Mouse (Mus musculus) liver, postnatal 0 days (tissue): ENCODE results near the gene Hdgfl3. TPM values are rescaled to one million over a fixed set of nuclear protein-coding genes. Genes with fewer than 3 reads are reported as not detected.

Source experiments
- ATAC-seq: fragments of 200-750 bp; cut with Nextera tagmentation; 2 replicates; pipeline ENCODE4 v1.8.0; 2017; ENCODE audit warnings: mild to moderate bottlenecking, moderate library complexity
- DNase-seq: peaks from one replicate; pipeline ENCODE4 v3.0.0-alpha.2; 2016
- H3K27ac ChIP-seq: fragments of 300-500 bp; sonication (generic); 2 replicates; pipeline ENCODE4 v1.5.1; 2014; ENCODE audit warnings: antibody characterized with exemption, moderate library complexity, mild to moderate bottlenecking, low read depth
- H3K27me3 ChIP-seq: fragments of 300-500 bp; sonication (generic); 2 replicates; pipeline ENCODE4 v1.6.1; 2014; ENCODE audit warnings: low read length, control low read depth, mixed read lengths; ENCODE audit not compliant: insufficient read depth
- H3K36me3 ChIP-seq: fragments of 300-500 bp; sonication (generic); replicated peaks from 2 replicates; pipeline ENCODE4 v1.6.1; 2014; ENCODE audit warnings: mild to moderate bottlenecking, control low read depth, low read length, moderate library complexity, mixed read lengths; ENCODE audit not compliant: insufficient read depth
- H3K4me1 ChIP-seq: fragments of 300-500 bp; sonication (generic); 2 replicates; pipeline ENCODE4 v1.6.1; 2014; ENCODE audit warnings: antibody characterized with exemption, mild to moderate bottlenecking, control low read depth; ENCODE audit not compliant: insufficient read depth
- H3K4me2 ChIP-seq: fragments of 300-500 bp; sonication (generic); 2 replicates; pipeline ENCODE4 v1.6.1; 2014; ENCODE audit warnings: low read depth, mild to moderate bottlenecking, low read length, moderate library complexity, mixed read lengths
- H3K4me3 ChIP-seq: fragments of 300-500 bp; sonication (generic); 2 replicates; pipeline ENCODE4 v1.5.1; 2014; ENCODE audit warnings: low read depth, low read length
- H3K9ac ChIP-seq: fragments of 300-500 bp; sonication (generic); replicated peaks from 2 replicates; pipeline ENCODE4 v1.6.1; 2014; ENCODE audit warnings: mild to moderate bottlenecking, moderate library complexity
- H3K9me3 ChIP-seq: fragments of 300-500 bp; sonication (generic); 2 replicates; pipeline ENCODE4 v1.6.1; 2016; ENCODE audit warnings: mild to moderate bottlenecking, control low read depth, low read length, mixed read lengths
- CTCF ChIP-seq: sonication (generic); IDR thresholded peaks from 2 replicates; pipeline ENCODE4 v1.5.1; 2016; ENCODE audit warnings: antibody characterized with exemption, low read depth
- EP300 ChIP-seq: IDR thresholded peaks from 2 replicates; pipeline ENCODE4 v1.6.1; 2016; ENCODE audit warnings: antibody characterized with exemption, low read depth, mild to moderate bottlenecking
- WGBS: fragments of 180-500 bp; shearing (Covaris S2); extraction: QIAGEN DNeasy Blood & Tissue Kit; methylation state at CpG from one replicate; pipeline ENCODE4 v1.1.7; 2014; ENCODE audit not compliant: insufficient replicate concordance; 5-methylcytosine and 5-hydroxymethylcytosine counted together
- polyA plus RNA-seq: library from polyadenylated mRNA; unstranded; fragments of >200 nt; fragmentation: Nextera tagmentation; extraction: Ambion mirVana; gene quantifications from 2 replicates; pipeline ENCODE4 v1.2.1, GENCODE M21; 2015

Hdgfl3 gene
- polyA plus RNA-seq, 1 experiment from 2014 or later = 0.59 TPM

- Histone ChIP-seq H3K27me3 (peaks cover 47% of the 10 kb centered on the region), H3K27ac (peak overlapping the region; percentile 76), H3K36me3 (0 out of 2 replicates have a peak, but pooled peaks cover 4% of the 10 kb centered on the region), H3K4me3 (peak overlapping the region; percentile 56), H3K4me2 (peak overlapping the region; percentile 65), H3K4me1 (peaks cover 27% of the 10 kb centered on the region), H3K9me3 (no peaks in the 10 kb centered on the region), H3K9ac (no peak overlapping the region)
- no peak for ATAC-seq
- no peak for DNase-seq
- WGBS = 24% methylated on average over 5 of the region's 5 CpGs
- TF ChIP-seq EP300 (no peak), CTCF (no peak)
These were observed 73.3 kb downstream of the Hdgfl3 start for GRCm38 (mm10) chr7:81860996-81861395.

DNA sequence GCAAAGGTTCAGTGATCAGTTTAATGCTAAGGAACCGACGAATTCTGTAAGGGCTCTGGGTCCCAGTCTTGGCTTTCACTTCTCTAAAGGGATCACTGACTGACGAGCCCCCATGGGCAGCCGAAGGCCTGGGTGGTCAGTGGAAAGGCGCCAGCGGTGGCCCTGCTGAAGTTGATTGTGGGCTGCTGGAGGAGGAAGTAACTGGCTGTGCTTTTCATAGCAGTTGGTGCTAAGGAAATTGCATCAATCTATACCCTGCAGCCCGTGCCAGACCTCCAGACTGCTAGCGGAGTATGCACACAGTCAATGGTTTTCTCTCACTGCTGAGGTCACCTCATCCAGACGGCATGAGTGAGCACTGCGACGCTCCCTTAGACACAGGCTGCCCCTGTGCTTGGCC, 74.2 kb downstream of the Hdgfl3 start:
- DNase-seq (peak; percentile 46), ATAC-seq (peak; percentile 48)
- H3K4me1 ChIP-seq = peaks cover 27% of the 10 kb centered on the region
- peaks cover 49% of the 10 kb centered on the region for H3K27me3 ChIP-seq
- H3K9me3 ChIP-seq = no peaks in the 10 kb centered on the region
- TF ChIP-seq CTCF (no peak), EP300 (no peak)
- H3K4me2 ChIP-seq = peak overlapping the region; percentile 65
- peak overlapping the region; percentile 56 for H3K4me3 ChIP-seq
- 17% methylated on average over 11 of the region's 11 CpGs for WGBS
- H3K27ac ChIP-seq = peak overlapping the region; percentile 76
- H3K9ac ChIP-seq = peak overlapping the region; percentile 63
- no peaks in the 10 kb centered on the region for H3K36me3 ChIP-seq

- Histone ChIP-seq H3K27me3 (peaks cover 49% of the 10 kb centered on the region), H3K9ac (peak within 1 kb of the TSS; percentile 63), H3K36me3 (no peaks in the 10 kb centered on the region), H3K4me1 (peaks cover 31% of the 10 kb centered on the region), H3K4me2 (peak within 1 kb of the TSS; percentile 65), H3K4me3 (peak within 1 kb of the TSS; percentile 56), H3K27ac (peak within 1 kb of the TSS; percentile 76), H3K9me3 (no peaks in the 10 kb centered on the region)
- DNase-seq (peak; percentile 47), ATAC-seq (peak; percentile 28)
- WGBS = under 1% methylated on average over 61 of the region's 64 CpGs
- TF ChIP-seq CTCF (no peak), EP300 (no peak)
These were observed 75.1 kb downstream of the Hdgfl3 start, which contains the start of gene Tm6sf1 for GRCm38 (mm10) chr7:81858968-81859721. Gene Tm6sf1 (plus strand): TSS chr7:81859001.

- Histone ChIP-seq H3K27me3 (peaks cover 49% of the 10 kb centered on the region), H3K9me3 (no peaks in the 10 kb centered on the region), H3K4me3 (no peak overlapping the region), H3K9ac (peak overlapping the region; percentile 21; the same call in 1 of the 2 replicates), H3K36me3 (no peaks in the 10 kb centered on the region), H3K4me1 (peaks cover 26% of the 10 kb centered on the region), H3K27ac (no peak overlapping the region), H3K4me2 (peak overlapping the region; percentile 65)
- ATAC-seq = no peak
- no peak for TF ChIP-seq EP300
- 0 out of 2 replicates have a peak, but pooled peaks have one; percentile 5 for TF ChIP-seq CTCF
- DNase-seq = no peak
- 9% methylated on average over 9 of the region's 9 CpGs for WGBS
These were observed 76.0 kb downstream of the Hdgfl3 start for GRCm38 (mm10) chr7:81858236-81858635.

GRCm38 (mm10) chr7:81856221-81856620, 78.1 kb downstream of the Hdgfl3 start:
- DNase-seq = no peak
- TF ChIP-seq CTCF (no peak), EP300 (no peak)
- H3K9me3 ChIP-seq = no peaks in the 10 kb centered on the region
- peaks cover 17% of the 10 kb centered on the region for H3K4me1 ChIP-seq
- H3K36me3 ChIP-seq = no peaks in the 10 kb centered on the region
- H3K27me3 ChIP-seq = peaks cover 39% of the 10 kb centered on the region
- H3K9ac ChIP-seq = no peak overlapping the region
- H3K4me3 ChIP-seq = no peak overlapping the region
- 0 out of 2 replicates have a peak overlapping the region, but pooled peaks have one; percentile 34 for H3K27ac ChIP-seq
- WGBS = 52% methylated on average over 4 of the region's 4 CpGs
- H3K4me2 ChIP-seq = no peak overlapping the region
- no peak for ATAC-seq

DNA sequence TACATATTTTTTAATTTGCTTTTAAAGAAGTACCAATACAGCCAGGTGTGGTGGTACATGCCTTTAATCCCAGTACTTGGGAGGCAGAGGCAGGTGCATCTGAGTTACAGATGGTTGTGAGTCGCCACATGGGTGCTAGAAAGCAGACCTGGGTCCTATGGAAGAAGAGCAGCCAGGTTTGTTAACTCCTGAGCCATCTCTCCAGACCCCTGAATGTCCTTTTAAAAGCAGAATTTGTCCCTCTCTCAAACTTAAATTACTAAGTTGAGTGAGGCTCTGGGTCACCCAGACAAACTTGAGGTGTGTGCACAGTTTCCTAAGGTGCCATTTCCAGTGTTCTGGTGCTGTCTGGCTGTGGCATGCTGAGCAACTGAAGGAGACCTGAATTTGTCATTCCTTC, 78.6 kb downstream of the Hdgfl3 start, which contains the start of gene Gm10160:
Gene Gm10160, minus strand, starts transcription at position 101 of the 400 bp plus-strand sequence.
- H3K9me3 ChIP-seq = no peaks in the 10 kb centered on the region
- 73% methylated on average over 1 of the region's 1 CpGs for WGBS
- ATAC-seq (no peak), DNase-seq (no peak)
- TF ChIP-seq CTCF = no peak
- TF ChIP-seq EP300 = no peak
- peak within 1 kb of the TSS; percentile 47 for H3K4me2 ChIP-seq
- H3K4me3 ChIP-seq = 0 out of 2 replicates have a peak within 1 kb of the TSS, but pooled peaks have one; percentile 2
- H3K36me3 ChIP-seq = no peaks in the 10 kb centered on the region
- H3K27ac ChIP-seq = peak within 1 kb of the TSS; percentile 41
- peaks cover 12% of the 10 kb centered on the region for H3K4me1 ChIP-seq
- peaks cover 39% of the 10 kb centered on the region for H3K27me3 ChIP-seq
- no peak within 1 kb of the TSS for H3K9ac ChIP-seq
